Mouse (Mus musculus): Measurements from ENCODE around the gene Gm10273. TPM values are rescaled to one million over a fixed set of nuclear protein-coding genes. Genes with fewer than 3 reads are reported as not detected.

The Gm10273 gene
- polyA plus RNA-seq (2012; ENCODE audit: low replicate concordance): 0.17 and 0.42 TPM in 2 replicates

GRCm38 (mm10) chr10:59395461-59395860 is at the start of gene Gm10273:
Gm10273 (plus strand) TSS chr10:59395632.

GRCm38 (mm10) chr10:59402899-59403792 is 7.7 kb downstream of the Gm10273 start, which contains the start of gene Pla2g12b:
Pla2g12b (plus strand) TSS chr10:59403660.

GRCm38 (mm10) chr10:59441735-59442134 is 46.3 kb downstream of the Gm10273 start, which contains the start of gene Oit3:
Oit3 (minus strand) TSS chr10:59441778.

Other genes with a start within 250 kb of the Gm10273 start
- 0.94 and 1.1 TPM in 2 replicates for gene Sept10, start 173.8 kb upstream of the Gm10273 start, polyA plus RNA-seq (2012; ENCODE audit: low replicate concordance)
- 4.1 and 11.3 TPM in 2 replicates for gene Sowahc, start 173.7 kb upstream of the Gm10273 start, polyA plus RNA-seq (2012; ENCODE audit: low replicate concordance)
- gene P4ha1, start 72.3 kb upstream of the Gm10273 start, polyA plus RNA-seq (2012; ENCODE audit: low replicate concordance): 5.4 and 5.5 TPM in 2 replicates
- gene Pla2g12b, start 8.0 kb downstream of the Gm10273 start, polyA plus RNA-seq (2012; ENCODE audit: low replicate concordance): not detected in 2 replicates
- 0.17 and 0.64 TPM in 2 replicates for gene Oit3, start 46.1 kb downstream of the Gm10273 start, polyA plus RNA-seq (2012; ENCODE audit: low replicate concordance)
- not detected in 2 replicates for gene Gm10322, start 220.4 kb downstream of the Gm10273 start, polyA plus RNA-seq (2012; ENCODE audit: low replicate concordance)
- 6.1 and 8.1 TPM in 2 replicates for gene Mcu, start 221.1 kb downstream of the Gm10273 start, polyA plus RNA-seq (2012; ENCODE audit: low replicate concordance)